Mouse (Mus musculus) myocyte (in vitro differentiated cells): ENCODE data around the gene Cars2. TPM values are rescaled to one million over a fixed set of nuclear protein-coding genes. Genes with fewer than 3 reads are reported as not detected.

Experiments used
- H3K27me3 ChIP-seq: one replicate; pipeline ENCODE4 v1.6.1; 2011; ENCODE audit not compliant: control insufficient read depth, insufficient read depth, insufficient read length
- H3K36me3 ChIP-seq: one replicate; pipeline ENCODE4 v1.6.1; 2011; ENCODE audit not compliant: control insufficient read depth, insufficient read depth
- H3K4me2 ChIP-seq: one replicate; pipeline ENCODE4 v1.6.1; 2011; ENCODE audit warnings: low read depth, control low read depth
- H3K4me3 ChIP-seq: one replicate; pipeline ENCODE4 v1.5.1; 2011; ENCODE audit warnings: mild to moderate bottlenecking, control low read depth, moderate library complexity
- H3K79me2 ChIP-seq: one replicate; pipeline ENCODE4 v1.6.1; 2011; ENCODE audit not compliant: control insufficient read depth, insufficient read depth
- H3ac ChIP-seq: one replicate; pipeline ENCODE4 v1.6.1; 2011; ENCODE audit not compliant: control insufficient read depth, insufficient read length
- CEBPB ChIP-seq: IDR thresholded peaks from 2 replicates; pipeline ENCODE4 v1.6.1; 2011; ENCODE audit warnings: mild to moderate bottlenecking, moderate library complexity; ENCODE audit not compliant: poor library complexity, insufficient read depth, severe bottlenecking
- E2F4 ChIP-seq: IDR thresholded peaks from one replicate; pipeline ENCODE4 v1.6.1; 2011; ENCODE audit warnings: mild to moderate bottlenecking, control low read depth, moderate library complexity; ENCODE audit not compliant: insufficient read depth
- MAX ChIP-seq: IDR thresholded peaks from one replicate; pipeline ENCODE4 v1.6.1; 2011; ENCODE audit warnings: low read depth, mild to moderate bottlenecking, control low read depth
- MYOD1 ChIP-seq, 3 experiments: IDR thresholded peaks; one replicate each; pipeline ENCODE4 v1.6.1; 2011; ENCODE audit warnings: control low read depth in 2 of 3, low read depth in 2 of 3, mild to moderate bottlenecking in 2 of 3, moderate library complexity in 1 of 3; ENCODE audit not compliant: insufficient read length in 2 of 3, control insufficient read depth in 1 of 3
- MYOG ChIP-seq, 3 experiments: IDR thresholded peaks; one replicate each; pipeline ENCODE4 v1.6.1; 2011; ENCODE audit warnings: control low read depth in 2 of 3, low read depth in 2 of 3, mild to moderate bottlenecking in 2 of 3; ENCODE audit not compliant: insufficient read length in 2 of 3, control insufficient read depth in 1 of 3, insufficient read depth in 1 of 3
- POLR2A ChIP-seq: IDR thresholded peaks from one replicate; pipeline ENCODE4 v1.6.1; 2011; ENCODE audit warnings: low read depth, mild to moderate bottlenecking, control low read depth, moderate library complexity; ENCODE audit not compliant: insufficient read length
- POLR2AphosphoS2 ChIP-seq: IDR thresholded peaks from one replicate; pipeline ENCODE4 v1.6.1; 2011; ENCODE audit warnings: low read depth, control low read depth; ENCODE audit not compliant: insufficient read length
- REST ChIP-seq: IDR thresholded peaks from one replicate; pipeline ENCODE4 v1.6.1; 2011; ENCODE audit warnings: mild to moderate bottlenecking, control low read depth, moderate library complexity; ENCODE audit not compliant: insufficient read depth, insufficient read length
- SRF ChIP-seq: IDR thresholded peaks from one replicate; pipeline ENCODE4 v1.6.1; 2011; ENCODE audit warnings: low read depth; ENCODE audit not compliant: control insufficient read depth, insufficient read length
- TCF12 ChIP-seq: IDR thresholded peaks from one replicate; pipeline ENCODE4 v1.6.1; 2011; ENCODE audit warnings: mild to moderate bottlenecking, control low read depth; ENCODE audit not compliant: poor library complexity, insufficient read depth, severe bottlenecking
- TCF3 ChIP-seq: IDR thresholded peaks from one replicate; pipeline ENCODE4 v1.6.1; 2011; ENCODE audit warnings: low read depth, control low read depth; ENCODE audit not compliant: insufficient read length
- USF1 ChIP-seq: IDR thresholded peaks from one replicate; pipeline ENCODE4 v1.6.1; 2011; ENCODE audit warnings: low read depth, mild to moderate bottlenecking, control low read depth, moderate library complexity
- polyA plus RNA-seq: library from polyadenylated mRNA; unstranded; fragments of >200 nt; fragmentation: generic; extraction: Trizol; gene quantifications from one replicate; pipeline ENCODE4 v1.2.1, GENCODE M21; 2012; ENCODE audit warnings: missing spikeins

Gene Cars2
- polyA plus RNA-seq, 1 experiment = 14.4 TPM

DNA sequence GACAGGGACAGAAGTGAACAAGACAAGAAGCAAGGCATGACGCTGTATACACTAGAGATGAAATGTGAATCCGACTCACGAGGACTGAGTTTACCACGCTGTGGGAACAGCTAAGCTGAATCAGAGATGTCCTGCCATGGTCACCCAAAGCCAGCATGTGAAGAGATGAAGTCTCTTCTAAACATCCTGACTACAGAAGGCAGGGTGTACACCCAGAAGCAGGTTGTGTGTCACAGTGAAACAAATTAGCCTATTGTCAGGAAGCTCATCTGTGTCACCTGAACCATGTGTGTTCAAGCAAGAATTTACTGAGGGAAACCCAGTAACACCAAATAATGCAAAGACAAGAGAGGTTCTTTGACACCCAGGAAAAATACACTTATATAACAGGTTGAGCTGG, 85.0 kb downstream of the Cars2 start:
- no peaks in the 10 kb centered on the region for H3K27me3 ChIP-seq
- H3K36me3 ChIP-seq = no peaks in the 10 kb centered on the region
- H3ac ChIP-seq = no peak overlapping the region
- H3K79me2 ChIP-seq = no peaks in the 10 kb centered on the region
- H3K4me2 ChIP-seq = no peak overlapping the region
- TF ChIP-seq MYOG (IDR thresholded peaks at IDR 0.05; ENCODE audit: control insufficient read depth in 1 of 3, insufficient read depth in 1 of 3, insufficient read length in 2 of 3, low read depth in 2 of 3) = no peak
- TF ChIP-seq CEBPB = no peak
- no peak for TF ChIP-seq MAX
- TF ChIP-seq E2F4 = no peak
- no peak for TF ChIP-seq REST
- no peak for TF ChIP-seq POLR2AphosphoS2
- no peak for TF ChIP-seq USF1
- TF ChIP-seq TCF12 = no peak
- TF ChIP-seq MYOD1 (IDR thresholded peaks at IDR 0.05; ENCODE audit: control insufficient read depth in 1 of 3, insufficient read length in 2 of 3, low read depth in 2 of 3) = no peak
- TF ChIP-seq TCF3 = no peak
- TF ChIP-seq POLR2A = no peak
- TF ChIP-seq SRF = no peak
- H3K4me3 ChIP-seq = no peak overlapping the region

GRCm38 (mm10) chr8:11464707-11464964, 85.9 kb downstream of the Cars2 start:
- Histone ChIP-seq H3K79me2 (no peaks in the 10 kb centered on the region), H3K27me3 (no peaks in the 10 kb centered on the region), H3K4me2 (no peak overlapping the region), H3K4me3 (no peak overlapping the region), H3K36me3 (no peaks in the 10 kb centered on the region), H3ac (no peak overlapping the region)
- TF ChIP-seq CEBPB = no peak
- TF ChIP-seq POLR2AphosphoS2 = no peak
- no peak for TF ChIP-seq TCF12
- TF ChIP-seq REST = no peak
- no peak for TF ChIP-seq MAX
- no peak for TF ChIP-seq TCF3
- TF ChIP-seq USF1 = no peak
- TF ChIP-seq MYOG (IDR thresholded peaks at IDR 0.05; ENCODE audit: control insufficient read depth in 1 of 3, insufficient read depth in 1 of 3, insufficient read length in 2 of 3, low read depth in 2 of 3) = no peak
- no peak for TF ChIP-seq E2F4
- no peak for TF ChIP-seq POLR2A
- TF ChIP-seq SRF = no peak
- no peak for TF ChIP-seq MYOD1 (IDR thresholded peaks at IDR 0.05; ENCODE audit: control insufficient read depth in 1 of 3, insufficient read length in 2 of 3, low read depth in 2 of 3)

Other genes with a start within 250 kb of the Cars2 start
- gene Col4a2, start 238.0 kb downstream of the Cars2 start, polyA plus RNA-seq = 47.3 TPM
- gene Col4a1, start 238.0 kb downstream of the Cars2 start, polyA plus RNA-seq = 34.8 TPM
- 1.2 TPM for gene Rab20, start 72.1 kb downstream of the Cars2 start, polyA plus RNA-seq
- 89.2 TPM for gene Naxd, start 53.3 kb downstream of the Cars2 start, polyA plus RNA-seq
- gene Ing1, start 4.8 kb upstream of the Cars2 start, polyA plus RNA-seq = 21.8 TPM
- 71.9 TPM for gene Ankrd10, start 85.0 kb upstream of the Cars2 start, polyA plus RNA-seq
- 0.30 TPM for gene 1700016D06Rik, start 150.3 kb upstream of the Cars2 start, polyA plus RNA-seq
- gene Arhgef7, start 176.9 kb upstream of the Cars2 start, polyA plus RNA-seq = 24.5 TPM